Mouse (Mus musculus): ENCODE results near the gene Hspa12b.
A peak's percentile ranks its signal among the peaks of the same experiment; 100 is the strongest.
"Not testable (repeated sequence)": the region's sequence is repeated elsewhere in the genome, so short reads cannot be mapped to it uniquely, and the experiment has no call there.

The Hspa12b gene

GRCm38 (mm10) chr2:131127161-131127730 lies at the start of gene Hspa12b:
Gene Hspa12b (plus strand): TSS chr2:131127280.
- no peak for DNase-seq (ENCODE audit: low spot score)

- no peak for DNase-seq (ENCODE audit: low spot score)
Observed at GRCm38 (mm10) chr2:131080507-131080906, 46.6 kb upstream of the Hspa12b start.

DNA sequence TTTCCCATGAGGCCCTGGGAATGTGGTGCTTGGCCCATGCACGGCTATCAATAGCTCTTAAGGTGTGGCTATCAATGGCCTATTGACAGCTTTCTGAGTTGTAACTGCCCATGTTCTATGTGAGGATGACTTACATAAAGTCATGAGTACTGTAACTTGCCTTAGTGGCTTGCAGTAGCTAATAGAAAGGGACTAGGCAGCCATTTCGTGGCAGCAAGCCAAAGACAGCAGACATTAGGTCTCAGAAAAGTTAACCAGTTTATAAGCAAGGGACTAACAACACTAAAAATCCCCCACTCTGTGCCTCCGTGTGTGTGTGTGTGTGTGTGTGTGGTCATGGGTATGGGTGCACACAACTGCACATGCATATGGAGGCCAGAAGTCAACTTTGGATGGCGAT lies 42.9 kb upstream of the Hspa12b start:
- DNase-seq (ENCODE audit: low spot score): no peak

DNA sequence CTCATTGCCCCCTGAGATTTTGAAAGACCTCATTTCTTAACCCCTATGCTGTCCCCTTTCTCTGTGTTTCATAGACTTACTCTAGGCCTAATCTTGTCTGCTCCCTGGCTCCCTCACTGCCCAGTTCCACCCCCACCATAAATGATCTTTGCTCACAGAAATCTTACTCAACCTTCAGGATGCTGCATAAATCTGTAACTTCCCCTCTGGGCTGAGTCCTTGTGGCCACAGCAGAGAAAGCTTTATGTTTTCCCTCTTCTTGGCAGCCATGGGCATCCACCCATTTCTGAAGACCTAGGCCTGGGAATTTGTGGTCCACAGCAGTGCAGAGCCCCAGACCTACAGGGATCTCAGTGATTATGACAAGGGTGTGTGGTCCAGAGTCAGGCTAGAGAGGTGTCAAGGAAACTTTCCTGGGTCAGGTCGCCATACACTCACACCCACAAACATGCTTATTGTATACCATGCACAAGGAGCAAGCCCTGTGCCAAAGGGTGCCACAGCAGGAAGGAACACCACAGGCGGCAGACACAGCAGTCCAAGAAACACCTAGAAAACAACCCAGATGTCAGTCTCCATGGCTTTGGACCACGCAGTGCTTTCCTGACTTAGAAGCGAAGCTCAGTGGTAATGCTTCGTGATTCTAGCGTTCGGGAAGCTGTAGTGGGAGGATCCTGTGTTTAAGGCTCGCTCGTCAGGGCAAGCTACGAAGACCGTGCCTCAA lies 40.3 kb upstream of the Hspa12b start, which contains the start of gene Siglec1:
Siglec1 (minus strand) TSS at position 99 of the 724 bp plus-strand sequence.
- no peak for DNase-seq (ENCODE audit: low spot score)

- no peak for DNase-seq (ENCODE audit: low spot score)
Observed at GRCm38 (mm10) chr2:131088581-131088980, 38.5 kb upstream of the Hspa12b start.

- DNase-seq (ENCODE audit: low spot score): no peak
Observed at GRCm38 (mm10) chr2:131089634-131090033, 37.4 kb upstream of the Hspa12b start.

DNA sequence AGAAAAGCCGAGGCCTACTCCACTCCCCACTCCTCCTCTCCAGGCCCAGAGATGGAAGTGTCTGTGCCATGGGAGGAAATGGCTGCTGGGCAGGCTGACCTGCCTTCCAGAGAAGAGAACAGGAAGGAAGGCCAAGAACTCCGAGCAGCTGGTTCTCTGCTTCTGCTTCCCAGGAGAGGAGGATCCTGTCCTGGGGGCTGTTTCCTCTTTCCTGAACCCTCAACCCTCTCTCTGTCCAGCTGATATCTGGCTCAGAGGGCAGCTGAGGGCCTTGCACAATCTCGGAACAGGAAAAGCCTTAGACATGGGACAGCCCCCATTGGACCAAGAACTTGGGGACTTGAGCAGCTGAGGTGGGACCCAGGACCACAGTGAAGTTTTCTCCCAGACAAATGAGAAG lies 36.2 kb upstream of the Hspa12b start:
- DNase-seq (ENCODE audit: low spot score): no peak

DNA sequence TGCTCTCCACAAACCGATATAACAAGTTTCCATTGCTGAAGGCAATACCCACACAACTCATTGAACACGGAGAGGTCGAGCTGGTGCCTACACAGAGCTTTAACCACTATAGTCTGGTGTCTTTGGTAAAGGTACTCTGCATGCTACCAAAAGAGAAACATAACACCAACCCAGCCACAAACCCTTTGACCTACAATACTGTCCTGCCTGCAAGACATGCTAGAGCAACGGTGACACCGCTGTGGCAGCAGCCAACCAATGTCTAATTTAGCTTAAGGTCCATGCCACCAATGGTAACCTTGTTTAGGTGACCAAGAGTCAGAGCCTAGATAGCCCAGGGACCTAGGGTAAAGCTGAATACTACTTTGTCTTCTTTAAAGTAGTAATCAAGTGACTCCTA lies 33.5 kb upstream of the Hspa12b start:
- no peak for DNase-seq (ENCODE audit: low spot score)

GRCm38 (mm10) chr2:131094823-131095222 lies 32.3 kb upstream of the Hspa12b start:
- peak; percentile 74 for DNase-seq (ENCODE audit: low spot score)

DNA sequence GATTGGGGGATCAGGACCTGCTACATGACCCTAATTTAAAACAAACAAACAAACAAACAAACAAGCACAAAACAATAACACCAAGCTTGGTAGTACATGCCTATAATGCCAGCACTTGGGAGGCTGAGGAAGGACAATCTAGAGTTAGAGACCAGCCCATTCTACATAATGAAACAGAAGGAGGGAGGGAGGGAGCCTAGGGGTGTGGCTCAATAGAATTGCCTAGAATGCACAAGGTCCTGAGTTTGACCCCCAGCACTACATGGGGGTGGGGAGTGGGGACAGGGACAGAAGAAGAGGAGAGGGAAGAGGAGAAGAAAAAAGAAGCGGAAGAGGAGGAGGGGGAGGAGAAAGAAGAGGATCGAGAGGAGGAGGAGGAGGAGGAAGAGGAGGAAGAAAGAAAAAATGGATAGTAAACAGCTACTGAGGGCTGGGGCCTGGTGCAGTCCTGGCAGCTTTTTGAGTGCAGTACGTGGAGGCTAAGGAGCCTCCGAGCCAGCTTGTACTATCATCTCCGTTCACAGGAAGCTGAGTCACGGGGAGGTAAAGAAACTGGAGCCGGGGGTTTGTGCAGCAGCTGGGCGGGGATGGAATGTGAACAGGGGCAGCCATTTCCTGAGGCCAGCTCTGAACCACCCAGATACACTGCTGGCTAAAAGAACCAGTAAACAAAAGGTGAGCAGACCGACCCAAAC lies 30.8 kb upstream of the Hspa12b start:
- no peak for DNase-seq (ENCODE audit: low spot score)

DNA sequence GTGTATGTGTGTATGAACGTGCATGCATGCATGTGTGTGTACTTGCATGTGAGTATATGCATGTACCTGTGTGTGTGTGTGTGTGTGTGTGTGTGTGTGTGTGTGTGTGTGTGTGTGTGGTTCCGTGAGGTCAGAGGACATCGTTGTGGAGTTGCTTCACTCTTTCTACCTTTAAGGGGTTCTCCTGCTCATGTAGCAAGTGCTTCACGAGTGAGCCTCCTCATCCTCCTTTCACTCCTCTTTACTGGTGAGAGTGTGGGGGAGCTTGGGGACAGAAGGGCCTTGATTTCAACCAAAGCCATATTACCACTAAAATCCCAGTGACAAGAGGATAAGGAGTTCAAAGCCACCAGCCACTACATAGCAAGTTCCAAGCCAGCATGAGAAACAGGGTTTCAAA lies 30.0 kb upstream of the Hspa12b start:
- no peak for DNase-seq (ENCODE audit: low spot score)

DNA sequence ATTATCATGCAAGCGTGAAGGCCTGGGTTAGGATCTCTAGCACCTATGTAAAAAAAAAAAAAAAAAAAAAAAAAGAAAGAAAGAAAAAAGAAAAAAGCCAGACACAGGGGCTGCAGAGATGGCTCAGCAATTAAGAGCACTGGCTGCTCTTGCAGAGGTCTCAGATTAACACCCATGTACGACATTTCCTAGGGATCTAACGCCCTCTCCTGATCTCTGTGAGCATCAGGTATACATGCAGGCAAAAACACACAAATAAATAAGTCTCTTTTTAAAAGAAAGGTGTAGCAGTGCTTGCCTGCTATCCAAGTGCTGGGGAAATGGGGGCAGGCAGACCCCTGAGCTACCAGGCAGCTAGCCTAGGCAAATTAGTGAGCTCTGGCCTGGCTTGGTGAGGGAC lies 25.6 kb upstream of the Hspa12b start:
- no peak for DNase-seq (ENCODE audit: low spot score)

DNA sequence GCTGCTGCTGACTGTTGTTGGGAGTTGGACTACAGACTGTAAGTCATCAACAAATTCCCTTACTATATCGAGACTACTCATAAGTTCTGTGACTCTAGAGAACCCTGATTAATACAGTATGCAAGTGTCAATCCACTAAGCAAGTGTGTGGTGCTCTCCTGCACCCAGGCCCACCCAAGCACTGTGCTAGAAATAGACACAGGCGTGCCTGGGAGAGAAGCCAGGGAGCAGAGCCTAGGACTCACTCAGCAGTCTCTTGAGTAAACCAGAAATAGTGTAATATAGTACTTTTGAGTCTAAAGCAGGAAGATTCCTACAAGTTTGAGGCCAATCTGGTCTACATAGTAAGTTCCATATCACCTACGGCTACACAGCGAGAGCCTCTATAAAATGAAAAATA lies 23.1 kb upstream of the Hspa12b start:
- DNase-seq (ENCODE audit: low spot score): no peak

DNA sequence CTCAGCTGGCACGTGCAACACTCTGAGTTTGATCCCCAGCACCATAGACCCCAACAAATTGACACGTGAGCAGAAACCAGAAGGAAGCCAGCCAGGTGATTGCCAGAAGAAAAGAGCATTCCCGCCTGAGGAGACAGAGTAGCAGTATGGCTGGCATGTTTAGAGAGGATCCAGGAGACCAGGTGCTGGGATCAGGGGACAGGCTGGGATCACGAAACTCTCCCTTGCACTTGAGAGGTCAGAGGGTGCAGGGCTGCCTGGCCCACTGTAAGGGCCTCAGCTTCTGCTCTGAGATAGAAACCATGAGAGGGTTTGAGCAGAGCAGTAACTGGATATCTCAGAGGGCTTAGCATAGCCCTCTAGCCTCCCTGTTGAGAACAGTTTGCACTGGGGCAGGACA lies 22.0 kb upstream of the Hspa12b start:
- DNase-seq (ENCODE audit: low spot score): not testable (repeated sequence)

DNA sequence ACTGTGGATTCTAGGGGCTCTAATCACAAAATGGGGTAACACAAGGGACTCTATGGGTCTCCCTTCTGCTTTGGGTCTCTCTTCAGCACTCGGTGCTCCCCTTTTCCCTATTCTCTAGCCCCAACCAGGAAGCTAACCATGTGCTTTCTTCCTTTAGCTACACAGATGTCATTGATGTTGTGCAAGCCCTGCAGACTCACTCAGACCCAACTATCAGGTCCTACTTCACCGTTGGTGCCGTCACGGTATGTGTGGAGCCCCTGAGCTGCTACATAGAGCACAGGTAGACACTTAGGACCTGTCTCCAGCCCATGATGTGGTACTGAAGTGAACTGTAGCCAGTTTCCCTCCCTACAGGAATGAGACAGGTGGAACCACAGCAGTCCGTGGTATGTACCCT lies 21.1 kb upstream of the Hspa12b start:
- DNase-seq (ENCODE audit: low spot score): no peak

- no peak for DNase-seq (ENCODE audit: low spot score)
Observed at GRCm38 (mm10) chr2:131118968-131119574, 8.0 kb upstream of the Hspa12b start.

DNA sequence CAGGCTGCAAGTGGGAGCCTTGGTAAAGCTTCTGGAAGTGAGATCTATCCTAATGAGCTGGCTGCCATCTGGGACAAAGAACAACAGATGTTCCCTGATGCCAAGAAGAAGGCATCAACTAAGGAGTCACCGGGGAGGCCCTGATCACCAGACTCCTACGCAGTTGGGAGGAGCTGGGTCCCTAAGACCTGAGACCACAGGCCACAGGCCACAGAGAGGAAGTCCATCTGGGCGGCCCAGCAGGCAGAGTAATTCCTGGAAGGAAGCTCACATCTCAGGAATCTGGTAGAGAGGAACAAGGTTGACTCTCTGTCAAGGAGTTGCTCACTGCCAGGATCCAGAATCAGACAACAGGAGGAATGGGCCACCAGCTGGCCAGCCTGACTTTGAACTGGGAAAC lies 2.9 kb upstream of the Hspa12b start:
- no peak for DNase-seq (ENCODE audit: low spot score)

GRCm38 (mm10) chr2:131125157-131125963 lies 1.7 kb upstream of the Hspa12b start:
- no peak for DNase-seq (ENCODE audit: low spot score)

DNA sequence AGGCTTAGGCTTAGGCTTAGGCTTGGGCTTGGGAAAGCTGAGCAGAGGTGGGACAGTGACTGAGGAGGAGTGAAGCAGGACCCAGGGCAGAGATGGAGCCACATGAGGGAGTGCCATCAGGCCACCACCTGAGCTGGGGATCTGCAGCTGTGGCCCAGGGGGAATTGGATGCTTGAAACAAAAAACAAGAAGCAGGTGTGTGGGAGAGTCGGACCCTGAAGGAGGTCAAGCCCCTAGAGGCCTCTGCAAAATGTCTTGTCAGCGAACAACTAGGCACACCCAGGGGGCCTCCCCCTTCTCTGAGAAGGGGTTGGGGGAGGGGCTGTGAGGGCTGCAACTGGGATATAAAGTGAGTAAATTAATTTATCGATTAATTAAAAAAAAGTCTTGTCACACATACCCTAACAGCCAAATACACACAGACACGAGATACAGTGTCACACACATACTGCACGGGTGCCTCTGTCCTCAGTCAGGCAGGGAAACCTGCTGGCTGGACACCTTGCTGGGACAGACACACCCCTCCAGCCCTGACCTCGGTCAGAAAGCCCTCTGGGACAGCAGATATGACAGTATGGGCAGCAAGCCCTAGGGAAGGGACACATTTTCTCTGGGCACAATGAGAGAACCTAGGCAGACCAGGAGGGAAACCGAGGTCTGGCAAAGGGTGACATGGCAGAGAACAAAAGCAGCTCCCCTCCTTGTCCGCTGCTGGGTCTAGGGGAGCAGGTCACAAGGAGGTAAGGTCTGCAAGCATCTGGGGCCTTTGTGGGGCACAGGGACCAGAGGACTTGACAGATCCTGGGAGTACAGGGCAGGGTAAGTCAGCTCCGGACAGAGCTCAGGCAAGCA lies 890 bp upstream of the Hspa12b start:
- no peak for DNase-seq (ENCODE audit: low spot score)

GRCm38 (mm10) chr2:131128211-131128610 lies 1.1 kb downstream of the Hspa12b start:
- no peak for DNase-seq (ENCODE audit: low spot score)

DNA sequence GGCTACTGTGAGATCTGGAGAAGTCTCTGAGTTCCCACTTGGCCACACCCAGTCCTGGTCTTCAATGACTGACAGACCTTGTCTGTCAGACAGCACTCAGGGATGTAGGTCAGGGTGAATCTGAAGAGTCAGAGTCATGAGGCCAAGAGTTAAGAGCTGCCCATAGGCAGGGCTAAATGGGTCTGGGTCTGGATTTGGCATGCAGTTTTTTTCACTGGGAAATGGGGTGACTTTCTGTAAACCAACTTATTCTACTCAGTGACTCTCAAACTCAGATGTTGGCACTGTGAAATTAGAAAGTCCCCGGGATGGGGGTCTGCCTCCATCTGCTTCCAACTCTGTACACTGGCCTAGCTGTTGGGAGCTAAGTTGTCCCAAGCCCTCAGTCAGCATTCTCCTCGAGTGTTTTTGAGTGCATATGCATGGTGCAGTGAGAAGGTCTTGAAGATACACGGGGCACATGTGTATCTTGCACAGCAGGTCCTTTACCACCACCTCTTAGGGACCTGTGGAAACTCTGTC lies 1.6 kb downstream of the Hspa12b start:
- no peak for DNase-seq (ENCODE audit: low spot score)
